Mouse (Mus musculus): Measurements from ENCODE around the gene Lrrc8a.

The Lrrc8a gene

DNA sequence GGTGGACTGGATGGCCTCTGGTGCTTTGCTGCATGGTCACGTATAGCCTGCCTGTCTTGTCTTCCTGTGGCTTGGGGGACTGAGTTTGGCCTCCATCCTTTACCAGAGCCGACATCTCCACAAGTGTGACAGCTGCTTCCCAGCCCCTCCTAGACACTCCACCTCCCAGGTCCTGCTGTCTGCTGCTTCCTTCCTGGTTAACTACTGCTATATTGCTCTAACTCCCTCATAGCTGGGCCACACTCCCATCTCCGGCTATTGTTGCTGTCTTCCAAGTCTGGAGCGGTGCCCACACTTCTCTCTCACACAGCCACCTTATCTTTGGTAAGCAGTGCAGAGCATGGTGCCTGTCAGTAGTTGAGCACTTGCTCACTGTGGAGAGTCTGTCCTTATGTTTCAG lies 2.3 kb downstream of the Lrrc8a start:
- peak; percentile 77 for DNase-seq (ENCODE audit: low spot score)

- DNase-seq (ENCODE audit: low spot score): no peak
Observed at GRCm38 (mm10) chr2:30240267-30240666, 2.8 kb downstream of the Lrrc8a start, which contains the start of gene Gm28035. Gm28035 (plus strand) TSS chr2:30240567.

- DNase-seq (ENCODE audit: low spot score): peak; percentile 91
Observed at GRCm38 (mm10) chr2:30242509-30242908, 5.0 kb downstream of the Lrrc8a start.

GRCm38 (mm10) chr2:30243391-30243790 lies 5.9 kb downstream of the Lrrc8a start:
- no peak for DNase-seq (ENCODE audit: low spot score)

GRCm38 (mm10) chr2:30244595-30245178 lies 7.2 kb downstream of the Lrrc8a start:
- no peak for DNase-seq (ENCODE audit: low spot score)

- DNase-seq (ENCODE audit: low spot score): no peak
Observed at GRCm38 (mm10) chr2:30247036-30247435, 9.5 kb downstream of the Lrrc8a start.

DNA sequence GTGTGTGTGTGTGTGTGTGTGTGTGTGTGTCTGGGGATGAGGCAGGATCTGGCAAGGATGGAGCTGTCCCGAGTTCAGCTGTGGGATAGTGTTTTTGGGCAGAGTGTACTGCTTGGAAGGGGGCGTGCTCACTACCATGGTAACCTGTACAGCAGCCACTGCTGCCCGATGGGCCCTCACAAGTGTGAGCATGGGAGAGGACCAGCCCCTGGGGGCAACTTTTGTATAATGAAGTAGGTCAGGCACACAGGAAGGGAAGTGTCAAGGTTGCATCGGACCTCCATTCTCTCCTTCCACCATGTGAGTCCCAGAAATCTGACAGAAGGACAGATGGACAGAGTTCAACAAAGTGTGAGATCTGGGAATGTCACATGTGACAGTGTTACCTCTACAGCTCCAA lies 10.2 kb downstream of the Lrrc8a start:
- DNase-seq (ENCODE audit: low spot score): no peak

DNA sequence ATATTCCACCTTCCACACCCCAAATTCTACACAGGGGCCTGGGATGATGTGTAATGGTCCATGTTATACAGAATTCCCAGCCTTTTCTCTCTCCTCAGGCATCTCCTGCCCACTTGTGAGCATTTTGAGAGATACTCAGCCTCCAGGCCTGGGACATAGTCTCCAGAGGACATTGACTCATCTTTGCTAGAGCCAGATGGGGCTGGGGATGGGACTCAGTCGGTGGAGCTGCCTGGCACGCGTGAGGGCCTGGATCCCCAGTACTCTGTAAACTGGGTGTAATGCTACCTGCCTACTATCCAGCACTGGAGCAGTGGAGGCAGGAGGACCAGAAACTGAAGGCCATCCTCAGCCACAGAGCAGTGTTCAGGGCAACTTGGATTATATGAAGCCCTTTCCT lies 11.7 kb downstream of the Lrrc8a start:
- DNase-seq (ENCODE audit: low spot score): no peak

DNA sequence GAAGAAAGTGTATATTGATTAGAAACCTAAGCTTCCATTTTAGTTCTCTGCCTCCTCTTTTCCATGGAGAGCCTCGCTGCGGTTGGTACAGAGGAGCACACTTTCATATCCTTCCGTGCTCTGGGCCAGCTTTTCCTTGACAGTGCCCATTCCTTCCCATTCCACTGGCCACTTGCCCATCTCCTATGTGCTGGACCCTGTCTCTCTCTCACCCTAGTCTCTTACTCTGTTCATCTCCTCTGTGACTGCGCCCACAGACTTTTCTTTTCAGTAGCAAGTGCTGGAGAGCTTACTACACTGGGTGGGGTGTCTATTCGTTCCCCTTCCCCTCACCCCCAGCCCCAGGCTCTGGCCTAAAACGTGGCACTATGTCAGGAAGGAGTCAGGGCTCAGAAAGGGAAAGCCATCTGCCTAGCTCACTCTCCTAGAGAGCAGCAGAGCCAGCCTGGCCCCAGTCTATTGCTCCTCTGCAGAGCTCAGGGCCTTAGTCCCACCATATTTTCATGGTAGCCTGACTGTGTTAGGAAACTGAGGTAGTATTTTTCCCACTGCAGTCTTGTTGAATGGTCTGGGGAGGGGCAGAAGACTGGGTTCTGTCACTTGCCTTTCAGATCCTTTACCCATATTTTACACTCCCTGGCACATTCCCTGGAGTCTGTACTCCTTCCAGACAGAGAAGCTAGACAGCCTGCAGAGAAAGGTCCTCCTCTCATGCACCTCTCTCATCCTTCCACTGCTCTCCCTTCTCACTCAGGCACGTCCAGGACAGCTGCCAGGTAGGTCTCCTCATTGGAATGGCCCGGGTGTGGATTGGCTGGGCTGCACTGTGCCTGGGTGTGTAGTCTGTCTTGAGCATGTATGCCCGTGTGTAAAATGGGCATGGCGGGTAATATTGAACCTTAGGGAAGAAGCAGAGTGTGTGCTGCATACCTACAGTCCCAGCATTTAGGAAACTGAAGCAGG lies 12.9 kb downstream of the Lrrc8a start:
- no peak for DNase-seq (ENCODE audit: low spot score)

DNA sequence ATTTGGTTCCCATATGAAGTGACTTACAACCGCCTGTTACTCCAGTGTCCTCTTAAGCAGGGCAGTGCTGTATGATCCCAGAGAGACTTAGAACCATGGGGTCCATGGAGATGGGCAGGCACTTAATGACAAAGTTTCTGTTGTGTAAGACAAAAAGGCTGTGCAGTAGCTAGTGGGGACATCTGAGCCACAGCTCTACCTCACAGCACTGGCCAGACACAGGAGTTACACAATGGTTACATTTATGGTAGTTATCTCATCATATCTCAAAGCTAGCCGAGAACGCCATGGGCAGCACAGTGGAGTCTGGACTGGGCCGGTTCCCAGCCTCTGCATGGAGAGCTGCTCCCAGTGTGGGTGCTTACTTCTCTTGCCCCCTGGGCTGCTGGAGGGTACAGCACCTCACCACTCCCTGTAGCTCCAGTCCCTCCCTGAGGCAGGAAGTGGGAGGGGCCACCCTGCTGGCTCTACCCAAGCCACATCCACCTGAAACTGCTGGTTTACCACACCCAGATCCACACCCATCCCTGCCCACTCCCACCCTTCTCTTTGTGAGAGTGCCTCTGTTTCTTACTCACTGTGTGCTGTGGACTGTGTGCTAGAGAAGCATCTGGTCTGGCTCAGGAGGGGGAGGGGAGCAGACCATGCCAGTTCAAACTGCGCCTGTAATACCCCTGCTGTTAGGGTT lies 14.0 kb downstream of the Lrrc8a start:
- DNase-seq (ENCODE audit: low spot score): peak; percentile 74

DNA sequence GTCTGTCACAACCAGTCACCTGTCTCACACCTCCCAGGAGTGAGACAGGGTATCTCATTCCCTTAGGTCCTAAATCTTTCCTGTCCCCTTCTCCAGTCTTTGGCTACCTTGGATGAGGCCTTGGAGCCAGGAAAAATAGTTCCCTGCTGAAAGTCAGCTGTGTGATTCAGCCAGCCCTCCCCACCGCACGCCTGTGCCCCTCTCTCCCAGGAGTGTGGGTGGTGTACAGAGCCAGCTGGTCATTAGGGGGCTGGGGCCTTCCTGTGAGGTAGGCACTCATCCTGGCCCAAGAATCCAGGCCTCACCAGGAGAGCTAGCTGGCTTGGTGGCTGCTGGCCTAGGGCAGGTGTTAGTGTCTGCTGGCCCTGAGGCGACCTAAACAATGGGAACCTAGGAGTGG lies 15.0 kb downstream of the Lrrc8a start:
- DNase-seq (ENCODE audit: low spot score): no peak

GRCm38 (mm10) chr2:30253809-30254208 lies 16.3 kb downstream of the Lrrc8a start:
- no peak for DNase-seq (ENCODE audit: low spot score)

DNA sequence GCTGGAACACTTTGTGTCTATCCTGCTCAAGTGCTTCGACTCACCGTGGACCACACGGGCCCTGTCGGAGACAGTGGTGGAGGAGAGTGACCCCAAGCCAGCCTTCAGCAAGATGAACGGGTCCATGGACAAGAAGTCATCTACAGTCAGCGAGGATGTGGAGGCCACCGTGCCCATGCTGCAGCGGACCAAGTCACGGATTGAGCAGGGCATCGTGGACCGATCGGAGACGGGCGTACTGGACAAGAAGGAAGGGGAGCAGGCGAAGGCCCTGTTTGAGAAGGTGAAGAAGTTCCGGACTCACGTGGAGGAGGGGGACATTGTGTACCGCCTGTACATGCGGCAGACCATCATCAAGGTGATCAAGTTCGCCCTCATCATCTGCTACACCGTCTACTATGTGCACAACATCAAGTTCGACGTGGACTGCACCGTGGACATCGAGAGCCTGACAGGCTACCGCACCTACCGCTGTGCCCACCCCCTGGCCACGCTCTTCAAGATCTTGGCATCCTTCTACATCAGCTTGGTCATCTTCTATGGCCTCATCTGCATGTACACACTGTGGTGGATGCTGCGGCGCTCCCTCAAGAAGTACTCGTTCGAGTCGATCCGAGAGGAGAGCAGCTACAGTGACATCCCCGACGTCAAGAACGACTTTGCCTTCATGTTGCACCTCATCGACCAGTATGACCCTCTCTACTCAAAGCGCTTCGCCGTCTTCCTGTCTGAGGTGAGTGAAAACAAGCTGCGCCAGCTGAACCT lies 18.3 kb downstream of the Lrrc8a start:
- DNase-seq (ENCODE audit: low spot score): no peak

- no peak for DNase-seq (ENCODE audit: low spot score)
Observed at GRCm38 (mm10) chr2:30256616-30257350, 19.3 kb downstream of the Lrrc8a start.

GRCm38 (mm10) chr2:30257699-30258460 lies 20.4 kb downstream of the Lrrc8a start:
- DNase-seq (ENCODE audit: low spot score): no peak

DNA sequence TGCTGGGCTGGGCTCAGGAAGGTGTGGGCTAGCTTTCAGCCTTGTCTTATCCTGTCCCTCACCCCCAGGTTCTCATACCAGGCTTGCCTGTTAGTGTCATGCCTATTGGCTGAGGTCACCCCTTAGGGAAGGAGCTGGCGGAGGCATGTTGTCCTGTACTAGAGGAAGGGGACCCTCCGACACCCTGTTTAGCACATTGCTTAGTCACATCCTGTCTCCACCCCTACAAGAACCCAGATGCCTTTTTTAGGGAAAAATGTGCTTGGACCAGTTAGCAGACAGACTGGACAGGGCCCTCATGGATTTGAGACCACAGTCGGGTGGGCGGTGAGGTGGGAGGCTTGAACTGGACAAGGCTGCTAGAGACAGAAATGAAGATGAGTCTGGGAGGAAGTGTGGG lies 21.1 kb downstream of the Lrrc8a start:
- peak; percentile 81 for DNase-seq (ENCODE audit: low spot score)

- no peak for DNase-seq (ENCODE audit: low spot score)
Observed at GRCm38 (mm10) chr2:30259131-30260064, 21.9 kb downstream of the Lrrc8a start.

DNA sequence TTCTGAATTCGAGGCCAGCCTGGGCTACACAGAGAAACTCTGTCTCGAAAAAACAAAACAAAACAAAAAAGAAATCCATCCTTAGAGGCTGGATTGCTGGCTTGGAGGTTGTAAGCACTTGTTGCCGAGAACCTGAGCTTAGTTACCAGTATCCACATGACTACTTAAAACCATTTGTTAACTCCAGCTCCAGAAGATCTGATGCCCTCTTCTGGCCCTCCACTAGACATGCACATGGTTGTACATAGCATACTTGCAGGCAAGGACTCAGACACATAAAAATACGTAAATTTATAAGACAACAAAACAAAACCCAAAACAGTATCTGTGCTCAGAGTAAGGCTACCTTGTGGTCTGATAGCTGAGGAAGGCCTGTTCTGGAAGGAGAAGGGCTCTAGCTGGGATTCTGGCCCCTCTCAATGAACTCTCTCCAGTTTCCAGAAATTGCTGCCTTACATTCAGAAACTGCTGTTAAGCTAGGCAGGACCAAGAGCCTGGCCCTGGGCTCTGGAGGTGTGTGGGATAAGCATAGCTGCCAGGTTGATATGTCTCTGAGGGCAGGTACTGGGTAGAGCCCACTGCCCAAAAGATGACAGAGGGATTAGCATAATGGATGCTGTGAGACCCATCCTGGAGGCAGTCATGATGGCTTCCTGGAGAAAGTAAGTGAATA lies 23.7 kb downstream of the Lrrc8a start:
- no peak for DNase-seq (ENCODE audit: low spot score)

All from lung, postnatal 25 days (tissue).